Mouse (Mus musculus): ENCODE data around the gene Ptk6. TPM values are rescaled to one million over a fixed set of nuclear protein-coding genes. Genes with fewer than 3 reads are reported as not detected.

Ptk6 gene
- polyA plus RNA-seq, 1 experiment from 2014 or later = 0.12 TPM

DNA sequence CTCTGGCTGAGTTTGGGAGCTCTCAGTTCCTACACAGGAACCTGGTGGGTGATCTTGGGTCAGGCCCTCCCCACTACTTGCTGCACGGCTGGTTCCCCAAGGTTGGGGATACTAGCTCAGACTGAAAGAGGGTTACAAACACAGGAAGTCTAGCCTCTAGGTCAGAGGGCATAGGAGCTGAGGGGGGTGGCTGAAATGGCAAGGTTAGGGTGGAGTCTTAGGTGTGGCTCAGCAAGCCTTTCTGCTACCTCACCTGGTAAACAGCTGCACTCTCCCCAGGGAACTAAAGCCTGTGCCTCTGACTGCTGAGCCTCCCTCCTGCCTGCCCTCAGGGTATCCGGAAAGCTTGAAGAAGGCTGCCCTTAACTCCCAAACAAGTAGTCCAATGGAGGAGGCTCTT lies 13.9 kb downstream of the Ptk6 start:
- 53% methylated on average over 2 of the region's 2 CpGs for WGBS
- H3K27ac ChIP-seq = peak overlapping the region; percentile 95; the same call in 1 of the 2 replicates
- H3K9ac ChIP-seq = no peak overlapping the region
- H3K4me1 ChIP-seq = peaks cover 11% of the 10 kb centered on the region
- no peaks in the 10 kb centered on the region for H3K36me3 ChIP-seq
- no peak for ATAC-seq (ENCODE audit: insufficient read depth, low FRiP score, low read depth)
- H3K9me3 ChIP-seq = no peaks in the 10 kb centered on the region
- H3K4me3 ChIP-seq (replicated peaks) = 0 out of 2 replicates have a peak overlapping the region, but pooled peaks have one; percentile 11
- peak overlapping the region; percentile 92 for H3K4me2 ChIP-seq
- no peaks in the 10 kb centered on the region for H3K27me3 ChIP-seq (replicated peaks)

DNA sequence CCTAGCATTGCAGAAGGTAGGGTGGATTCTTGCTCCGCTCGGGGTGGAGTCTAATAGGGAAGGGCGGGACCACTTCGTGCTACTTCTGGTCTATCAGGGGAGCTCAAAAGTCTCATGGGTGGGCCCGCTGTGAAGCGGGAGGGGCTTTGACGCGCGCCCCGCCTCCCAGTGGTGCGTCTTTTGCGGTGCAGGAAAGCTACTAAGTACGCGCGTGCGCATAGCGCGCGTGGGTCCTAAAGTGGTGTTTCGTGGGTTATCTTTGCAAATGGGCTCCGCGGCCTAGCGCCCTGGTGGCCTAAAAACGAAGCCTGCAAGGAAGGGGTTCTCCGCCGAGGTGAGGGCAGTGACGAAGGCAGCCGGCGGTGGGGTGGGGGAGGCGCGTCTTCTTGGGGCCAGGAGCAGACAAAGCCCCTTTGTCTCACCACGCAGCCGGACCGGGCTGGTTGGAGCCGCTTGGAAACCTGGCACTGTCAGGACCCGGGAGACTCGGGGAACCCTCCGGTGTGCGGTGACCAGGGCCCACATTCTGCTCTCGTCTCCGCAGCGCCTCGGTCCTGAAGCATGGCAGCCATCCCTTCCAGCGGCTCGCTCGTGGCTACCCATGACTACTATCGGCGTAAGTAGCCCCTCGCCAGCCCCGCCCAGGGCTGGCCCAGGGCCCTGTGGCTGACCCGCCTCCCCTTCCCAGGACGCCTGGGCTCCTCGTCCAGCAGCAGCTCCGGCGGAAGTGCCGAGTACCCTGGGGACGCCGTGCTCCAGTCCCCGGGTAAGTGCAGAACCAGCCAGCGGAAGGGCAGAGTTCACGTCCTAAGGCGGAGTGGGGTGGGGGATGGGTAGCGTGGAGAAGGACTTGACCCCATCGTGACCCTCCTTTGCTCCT lies 15.2 kb downstream of the Ptk6 start, which contains the start of gene Ppdpf:
Ppdpf (plus strand) TSS at position 127 of the 880 bp plus-strand sequence.
- no peaks in the 10 kb centered on the region for H3K9me3 ChIP-seq
- H3K27ac ChIP-seq = peak within 1 kb of the TSS; percentile 95
- peaks cover 11% of the 10 kb centered on the region for H3K4me1 ChIP-seq
- ATAC-seq (ENCODE audit: insufficient read depth, low FRiP score, low read depth) = peak; percentile 97
- no peaks in the 10 kb centered on the region for H3K36me3 ChIP-seq
- WGBS = under 1% methylated on average over 64 of the region's 64 CpGs
- no peaks in the 10 kb centered on the region for H3K27me3 ChIP-seq (replicated peaks)
- H3K4me3 ChIP-seq (replicated peaks) = peak within 1 kb of the TSS; percentile 75
- peak within 1 kb of the TSS; percentile 66 for H3K9ac ChIP-seq
- H3K4me2 ChIP-seq = peak within 1 kb of the TSS; percentile 92

DNA sequence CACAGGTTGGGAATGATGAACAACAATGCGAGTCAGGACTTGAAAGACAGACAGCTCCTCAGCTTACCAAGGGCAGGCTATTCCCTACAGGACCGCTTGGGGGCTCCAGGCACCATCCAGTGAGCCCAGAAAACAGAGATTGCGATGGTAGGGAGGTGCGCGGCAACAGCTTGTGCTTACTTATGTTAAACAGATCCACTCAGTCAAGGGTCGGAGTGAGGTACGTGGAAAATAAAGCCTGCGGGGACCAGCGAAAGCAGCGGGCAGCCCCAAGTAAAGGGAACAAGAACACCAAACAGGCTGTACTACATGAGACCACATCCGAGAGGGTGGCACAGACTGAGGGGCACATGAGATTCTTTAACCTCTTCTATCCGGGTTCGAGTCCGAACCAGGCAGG lies 16.0 kb downstream of the Ptk6 start:
- peak; percentile 75 for ATAC-seq (ENCODE audit: insufficient read depth, low FRiP score, low read depth)
- H3K9ac ChIP-seq = peak overlapping the region; percentile 30; the same call in 1 of the 2 replicates

DNA sequence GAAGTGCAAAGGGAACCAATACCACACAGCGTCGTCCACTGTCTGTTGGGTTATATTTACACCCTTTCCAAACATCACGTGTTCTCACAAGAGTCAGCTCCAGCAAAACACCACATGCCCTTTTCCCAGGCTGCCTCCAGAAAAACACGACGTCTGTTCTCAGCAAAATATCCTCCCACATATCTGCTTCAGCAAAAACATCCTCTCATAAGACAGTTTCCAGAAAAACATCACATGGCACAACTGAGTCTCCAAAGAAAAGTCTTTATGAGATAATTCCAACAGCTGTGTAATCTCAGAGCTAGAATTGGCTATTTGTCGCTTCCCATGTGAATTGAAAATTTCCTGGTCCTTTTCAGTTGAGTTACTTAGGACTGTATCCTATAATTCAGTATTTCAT lies 21.7 kb downstream of the Ptk6 start:
- no peak for ATAC-seq (ENCODE audit: insufficient read depth, low FRiP score, low read depth)
- Histone ChIP-seq H3K27me3 (replicated peaks) (no peaks in the 10 kb centered on the region), H3K9ac (no peak overlapping the region), H3K9me3 (no peaks in the 10 kb centered on the region), H3K4me1 (no peaks in the 10 kb centered on the region), H3K36me3 (no peaks in the 10 kb centered on the region), H3K4me2 (no peak overlapping the region), H3K4me3 (replicated peaks) (no peak overlapping the region), H3K27ac (no peak overlapping the region)
- 71% methylated on average over 6 of the region's 6 CpGs for WGBS

More for the DNA sequence above, 16.0 kb downstream of the Ptk6 start:
- H3K4me2 ChIP-seq = peak overlapping the region; percentile 92
- no peaks in the 10 kb centered on the region for H3K9me3 ChIP-seq
- peak overlapping the region; percentile 75 for H3K4me3 ChIP-seq (replicated peaks)
- peak overlapping the region; percentile 95 for H3K27ac ChIP-seq
- under 1% methylated on average over 14 of the region's 14 CpGs for WGBS
- peaks cover 11% of the 10 kb centered on the region for H3K4me1 ChIP-seq
- H3K36me3 ChIP-seq = no peaks in the 10 kb centered on the region
- no peaks in the 10 kb centered on the region for H3K27me3 ChIP-seq (replicated peaks)

DNA sequence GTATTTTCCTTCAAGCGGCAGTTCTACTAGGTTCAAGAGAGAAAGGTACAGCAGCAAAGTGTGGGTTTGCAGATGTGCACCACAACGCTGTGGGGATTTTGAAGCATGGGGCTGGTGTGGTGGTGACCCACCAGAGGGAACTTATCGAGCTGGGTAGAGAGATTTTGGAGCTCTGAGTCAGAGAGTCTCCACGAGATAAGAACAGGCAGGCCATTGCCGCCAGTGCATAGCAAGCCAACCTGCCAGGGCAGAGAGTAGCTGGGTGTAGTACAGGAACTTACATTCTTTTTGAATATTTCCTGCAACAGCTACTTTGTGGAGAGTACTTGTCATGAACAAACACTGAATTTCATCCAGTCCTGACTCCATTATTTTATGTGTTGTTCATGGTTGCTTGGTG lies 24.1 kb downstream of the Ptk6 start:
- H3K9ac ChIP-seq = no peak overlapping the region
- no peak overlapping the region for H3K4me2 ChIP-seq
- no peaks in the 10 kb centered on the region for H3K27me3 ChIP-seq (replicated peaks)
- 78% methylated on average over 5 of the region's 5 CpGs for WGBS
- no peak for ATAC-seq (ENCODE audit: insufficient read depth, low FRiP score, low read depth)
- H3K9me3 ChIP-seq = no peaks in the 10 kb centered on the region
- no peaks in the 10 kb centered on the region for H3K4me1 ChIP-seq
- no peak overlapping the region for H3K27ac ChIP-seq
- H3K4me3 ChIP-seq (replicated peaks) = no peak overlapping the region
- H3K36me3 ChIP-seq = no peaks in the 10 kb centered on the region

DNA sequence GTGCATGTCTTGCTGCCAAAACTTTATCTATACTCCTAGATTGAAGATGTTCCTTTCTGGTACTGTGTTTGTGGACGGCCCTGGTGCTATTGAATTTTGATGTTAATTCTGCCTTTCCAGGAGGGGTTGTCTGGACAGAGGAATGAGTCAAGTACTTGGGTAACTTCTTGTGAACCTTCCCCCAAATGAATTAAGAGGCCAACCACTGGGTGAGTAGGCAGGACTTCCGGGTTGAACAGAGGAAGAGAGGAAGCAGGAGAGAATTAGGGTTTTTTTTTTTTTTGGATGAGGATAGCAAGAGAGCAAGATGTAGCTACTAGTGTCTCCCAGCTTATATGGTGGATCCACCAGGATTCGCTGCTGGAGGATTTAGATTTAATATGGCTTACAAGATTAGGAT lies 24.6 kb downstream of the Ptk6 start:
- 74% methylated on average over 3 of the region's 3 CpGs for WGBS
- Histone ChIP-seq H3K36me3 (no peaks in the 10 kb centered on the region), H3K27ac (no peak overlapping the region), H3K4me2 (no peak overlapping the region), H3K9ac (no peak overlapping the region), H3K4me1 (no peaks in the 10 kb centered on the region), H3K4me3 (replicated peaks) (no peak overlapping the region), H3K9me3 (no peaks in the 10 kb centered on the region), H3K27me3 (replicated peaks) (no peaks in the 10 kb centered on the region)
- no peak for ATAC-seq (ENCODE audit: insufficient read depth, low FRiP score, low read depth)

DNA sequence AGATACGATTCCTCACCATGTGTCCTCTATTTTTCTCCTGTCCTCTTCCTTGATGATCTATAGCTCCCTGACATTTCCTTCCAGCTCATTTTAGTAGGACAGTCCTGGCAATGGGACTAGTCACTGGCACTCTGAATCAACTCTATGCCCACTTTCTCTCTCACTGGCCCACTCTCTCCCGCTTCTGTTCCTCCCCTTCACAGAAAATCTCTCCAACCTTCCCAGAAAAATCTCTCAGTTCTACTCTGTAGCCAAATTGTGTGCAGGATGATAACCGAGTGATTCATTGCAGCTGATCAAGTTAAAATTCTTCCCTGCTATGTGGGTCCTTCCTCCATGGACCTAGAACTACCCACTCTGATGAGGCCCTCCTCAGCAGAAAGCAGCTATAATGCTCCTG lies 27.9 kb downstream of the Ptk6 start:
- WGBS = 81% methylated on average over 3 of the region's 3 CpGs
- no peak overlapping the region for H3K27ac ChIP-seq
- no peak overlapping the region for H3K4me2 ChIP-seq
- H3K9me3 ChIP-seq = no peaks in the 10 kb centered on the region
- H3K36me3 ChIP-seq = no peaks in the 10 kb centered on the region
- no peaks in the 10 kb centered on the region for H3K27me3 ChIP-seq (replicated peaks)
- no peak overlapping the region for H3K4me3 ChIP-seq (replicated peaks)
- H3K4me1 ChIP-seq = no peaks in the 10 kb centered on the region
- H3K9ac ChIP-seq = no peak overlapping the region
- no peak for ATAC-seq (ENCODE audit: insufficient read depth, low FRiP score, low read depth)

DNA sequence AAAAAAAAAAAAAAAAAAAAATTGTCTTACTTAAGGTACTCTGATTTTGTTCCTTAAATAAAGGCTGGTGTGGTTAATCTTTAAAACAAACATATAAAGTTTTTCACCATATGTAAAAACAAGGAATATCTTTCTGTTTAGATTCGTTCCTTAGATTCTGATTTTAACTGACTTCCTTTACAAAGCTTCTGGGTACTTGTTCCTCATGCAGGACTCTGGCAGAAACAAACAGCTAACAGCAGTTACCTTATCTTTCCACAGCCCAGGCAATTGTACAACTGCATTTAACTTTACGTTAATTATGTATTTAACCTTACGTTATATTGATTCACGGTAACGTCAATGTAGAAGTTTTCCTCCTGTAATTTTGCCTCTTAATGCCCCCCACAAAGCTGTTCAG lies 36.1 kb downstream of the Ptk6 start:
- Histone ChIP-seq H3K4me2 (no peak overlapping the region), H3K4me3 (replicated peaks) (no peak overlapping the region), H3K9ac (no peak overlapping the region), H3K27ac (no peak overlapping the region), H3K36me3 (no peaks in the 10 kb centered on the region), H3K4me1 (no peaks in the 10 kb centered on the region), H3K9me3 (no peaks in the 10 kb centered on the region), H3K27me3 (replicated peaks) (no peaks in the 10 kb centered on the region)
- no peak for ATAC-seq (ENCODE audit: insufficient read depth, low FRiP score, low read depth)
- WGBS = 69% methylated on average over 5 of the region's 5 CpGs

DNA sequence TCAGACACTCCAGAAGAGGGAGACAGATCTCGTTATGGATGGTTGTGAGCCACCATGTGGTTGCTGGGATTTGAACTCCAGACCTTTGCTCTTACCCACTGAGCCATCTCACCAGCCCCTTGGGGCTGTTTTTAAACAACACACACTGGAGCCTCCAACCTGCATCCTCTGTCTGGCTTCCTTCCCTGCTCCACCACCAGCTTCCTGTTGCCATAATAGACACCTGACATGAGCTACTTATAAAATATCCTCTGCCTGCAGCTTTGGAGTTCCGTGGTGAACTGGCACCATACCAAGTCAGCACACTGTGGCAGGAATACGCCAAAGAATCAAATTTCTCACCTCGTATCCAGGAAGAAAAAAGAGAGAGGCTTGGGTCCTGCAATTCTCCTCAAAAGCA lies 41.8 kb downstream of the Ptk6 start:
- peaks cover 5% of the 10 kb centered on the region; the same call in 1 of the 2 replicates for H3K4me1 ChIP-seq
- no peak overlapping the region for H3K27ac ChIP-seq
- H3K9ac ChIP-seq = no peak overlapping the region
- no peak overlapping the region for H3K4me3 ChIP-seq (replicated peaks)
- no peaks in the 10 kb centered on the region for H3K36me3 ChIP-seq
- WGBS = 61% methylated on average over 4 of the region's 4 CpGs
- H3K9me3 ChIP-seq = no peaks in the 10 kb centered on the region
- peaks cover 28% of the 10 kb centered on the region for H3K27me3 ChIP-seq (replicated peaks)
- H3K4me2 ChIP-seq = no peak overlapping the region
- no peak for ATAC-seq (ENCODE audit: insufficient read depth, low FRiP score, low read depth)

DNA sequence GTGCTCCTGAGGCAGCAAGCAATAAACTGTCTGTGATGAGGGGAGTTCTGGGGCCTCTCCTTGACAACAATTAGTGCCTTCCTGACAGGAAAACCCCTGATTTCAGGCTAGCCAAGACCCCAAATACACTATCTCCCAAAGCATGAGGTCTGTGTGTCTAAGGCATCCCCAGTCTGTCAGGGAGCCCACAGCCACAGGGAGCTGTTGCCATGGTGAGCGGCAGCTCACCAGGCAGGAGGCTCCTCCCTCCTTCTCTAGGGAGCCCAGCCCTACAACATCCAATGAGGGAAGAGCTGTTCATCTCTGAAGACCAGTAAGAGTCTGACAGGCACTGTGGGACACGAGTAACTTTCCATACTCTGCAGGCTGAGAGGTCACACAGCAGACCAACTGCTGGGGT lies 42.8 kb downstream of the Ptk6 start:
- Histone ChIP-seq H3K36me3 (no peaks in the 10 kb centered on the region), H3K4me3 (replicated peaks) (no peak overlapping the region), H3K9me3 (no peaks in the 10 kb centered on the region), H3K27me3 (replicated peaks) (peaks cover 39% of the 10 kb centered on the region), H3K4me2 (no peak overlapping the region), H3K4me1 (peaks cover 5% of the 10 kb centered on the region; the same call in 1 of the 2 replicates), H3K27ac (no peak overlapping the region), H3K9ac (no peak overlapping the region)
- 0% methylated on average over 2 of the region's 2 CpGs for WGBS
- ATAC-seq (ENCODE audit: insufficient read depth, low FRiP score, low read depth) = no peak; the same call in 1 of the 2 replicates

DNA sequence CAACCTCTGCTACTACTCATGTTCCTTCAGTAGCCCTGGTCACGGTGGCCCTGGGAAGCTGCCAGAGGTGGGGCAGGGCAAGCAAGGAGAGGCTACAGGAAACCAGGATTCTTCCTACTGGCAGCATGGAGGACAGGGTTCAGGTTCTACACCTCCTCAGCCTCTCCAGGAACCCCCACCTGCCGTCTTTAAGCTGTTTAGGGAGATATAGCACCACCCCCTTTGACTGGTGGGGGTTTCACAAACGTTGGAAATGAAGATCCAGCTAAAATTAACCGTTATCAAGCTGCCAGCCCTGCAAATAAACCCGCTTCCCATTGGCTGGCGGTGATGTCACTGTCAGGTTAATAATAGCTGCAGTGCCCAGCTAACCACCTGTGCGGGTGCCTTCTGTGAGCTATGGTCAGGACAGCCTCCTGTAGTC lies 43.5 kb downstream of the Ptk6 start:
- Histone ChIP-seq H3K36me3 (no peaks in the 10 kb centered on the region), H3K9ac (no peak overlapping the region), H3K4me3 (replicated peaks) (no peak overlapping the region), H3K9me3 (no peaks in the 10 kb centered on the region), H3K27me3 (replicated peaks) (peaks cover 43% of the 10 kb centered on the region), H3K4me1 (peaks cover 5% of the 10 kb centered on the region; the same call in 1 of the 2 replicates), H3K4me2 (no peak overlapping the region), H3K27ac (no peak overlapping the region)
- no peak for ATAC-seq (ENCODE audit: insufficient read depth, low FRiP score, low read depth)
- 50% methylated on average over 7 of the region's 7 CpGs for WGBS

DNA sequence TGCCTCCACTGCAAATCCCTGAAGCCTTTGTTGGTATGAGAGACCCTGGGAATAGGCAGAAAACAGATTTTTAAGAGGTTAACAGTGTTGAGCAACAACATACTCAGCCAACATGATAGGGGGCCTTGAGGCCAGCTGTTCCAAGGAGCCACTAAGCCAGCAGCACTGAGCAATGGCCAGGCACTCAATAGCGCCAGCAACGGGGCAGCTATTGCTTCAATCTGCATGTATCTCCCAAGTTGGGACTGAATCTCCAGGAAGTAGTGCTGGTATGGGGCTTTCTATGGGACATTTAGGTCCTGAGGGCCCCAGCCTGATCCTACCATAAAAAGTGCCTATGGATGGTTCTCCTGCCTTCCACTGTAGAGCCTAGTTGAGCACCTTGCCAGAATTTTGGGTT lies 44.1 kb downstream of the Ptk6 start:
- H3K4me1 ChIP-seq = peaks cover 5% of the 10 kb centered on the region; the same call in 1 of the 2 replicates
- H3K4me3 ChIP-seq (replicated peaks) = no peak overlapping the region
- no peak for ATAC-seq (ENCODE audit: insufficient read depth, low FRiP score, low read depth)
- peaks cover 43% of the 10 kb centered on the region for H3K27me3 ChIP-seq (replicated peaks)
- no peaks in the 10 kb centered on the region for H3K9me3 ChIP-seq
- no peak overlapping the region for H3K27ac ChIP-seq
- H3K36me3 ChIP-seq = no peaks in the 10 kb centered on the region
- WGBS = 78% methylated on average over 2 of the region's 2 CpGs
- no peak overlapping the region for H3K4me2 ChIP-seq
- no peak overlapping the region for H3K9ac ChIP-seq

All from stomach, embryonic 15.5 days (tissue).